In the genomic region with DNA sequence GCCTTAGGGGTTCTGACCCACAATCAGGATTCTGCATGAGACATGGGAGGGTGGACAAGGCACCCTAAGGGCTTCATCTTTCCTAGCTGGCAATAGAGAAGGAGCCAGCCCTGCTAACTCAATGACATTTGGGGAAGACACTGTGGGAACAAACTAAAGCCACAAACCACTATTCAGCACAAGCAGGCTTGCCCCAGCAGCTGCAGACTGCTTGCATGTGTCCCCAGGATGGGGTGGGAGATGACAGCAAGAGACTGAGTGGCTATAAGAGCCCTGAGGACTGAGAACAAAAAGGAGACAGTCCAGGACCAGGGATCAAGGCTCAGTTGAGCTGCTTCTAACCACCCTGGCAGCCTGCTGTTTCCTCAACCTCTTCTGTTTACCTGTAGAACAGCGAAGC, we compare ENCODE assay signal across 20 mouse cellular contexts.
DNase-seq lines count a peak whose midpoint lies in the region; ATAC-seq lines count a peak whose summit lies in the region.
"Had no signal": no experiment of that assay in that cellular context is flagged by ENCODE, and none has a peak within 500 bp of the region (broad histone marks: within the 10 kb centered on the region; RNA-seq: fewer than 3 reads in every experiment).

No protein-coding gene starts in this region.

- H3K36me3 ChIP-seq in hindbrain, embryonic 10.5 days: peaks cover 10% of the 10 kb centered on the region
- H3K36me3 ChIP-seq in hindbrain, embryonic 16.5 days (ENCODE audit: control insufficient read depth, insufficient read depth, low read length): no peaks in the 10 kb centered on the region
- no peaks in the 10 kb centered on the region for H3K36me3 ChIP-seq in embryonic facial prominence, embryonic 12.5 days
- no peaks in the 10 kb centered on the region for H3K36me3 ChIP-seq in limb, embryonic 11.5 days (ENCODE audit: control insufficient read depth, insufficient read depth, low read length)
- H3K36me3 ChIP-seq in stomach, embryonic 16.5 days (ENCODE audit: control insufficient read depth, insufficient read depth, low read length): peaks cover 3% of the 10 kb centered on the region; the same call in 1 of the 2 replicates
- H3K36me3 ChIP-seq: hindbrain, embryonic 13.5 days had no signal

- no peak overlapping the region for H3K4me2 ChIP-seq in hindbrain, embryonic 16.5 days (ENCODE audit: low read length)
- H3K4me2 ChIP-seq in embryonic facial prominence, embryonic 12.5 days (replicated peaks): no peak overlapping the region
- H3K4me2 ChIP-seq in limb, embryonic 11.5 days (ENCODE audit: low read depth, severe bottlenecking): 0 out of 2 replicates have a peak overlapping the region, but pooled peaks have one; percentile 7
- no peak overlapping the region for H3K4me2 ChIP-seq in stomach, embryonic 16.5 days (ENCODE audit: low read depth, low read length)
- H3K4me2 ChIP-seq: hindbrain, embryonic 13.5 days had no signal

- 0 out of 2 replicates have a peak, but pooled peaks cover 2% of the 10 kb centered on the region for H3K27me3 ChIP-seq in hindbrain, embryonic 10.5 days (ENCODE audit: insufficient read depth, poor library complexity, severe bottlenecking)
- H3K27me3 ChIP-seq in hindbrain, embryonic 16.5 days (replicated peaks; ENCODE audit: control insufficient read depth, insufficient read depth, low read length): no peaks in the 10 kb centered on the region
- H3K27me3 ChIP-seq in embryonic facial prominence, embryonic 12.5 days: no peaks in the 10 kb centered on the region
- H3K27me3 ChIP-seq in limb, embryonic 11.5 days (ENCODE audit: control insufficient read depth, insufficient read depth, low read length): no peaks in the 10 kb centered on the region
- H3K27me3 ChIP-seq in stomach, embryonic 16.5 days (ENCODE audit: control insufficient read depth, insufficient read depth, low read length): no peaks in the 10 kb centered on the region
- H3K27me3 ChIP-seq: hindbrain, embryonic 13.5 days; Patski had no signal

- 32% methylated on average over 1 of the region's 1 CpGs for WGBS in hindbrain, embryonic 10.5 days
- WGBS in hindbrain, embryonic 16.5 days: 50% methylated on average over 1 of the region's 1 CpGs
- WGBS in embryonic facial prominence, embryonic 12.5 days: 44% methylated on average over 1 of the region's 1 CpGs
- WGBS in limb, embryonic 11.5 days: 70% methylated on average over 1 of the region's 1 CpGs
- 59% methylated on average over 1 of the region's 1 CpGs for WGBS in stomach, embryonic 16.5 days

- H3K4me3 ChIP-seq in hindbrain, embryonic 10.5 days: no peak overlapping the region
- H3K4me3 ChIP-seq in hindbrain, embryonic 16.5 days (ENCODE audit: low read length): no peak overlapping the region
- H3K4me3 ChIP-seq in embryonic facial prominence, embryonic 12.5 days: no peak overlapping the region
- H3K4me3 ChIP-seq in limb, embryonic 11.5 days (ENCODE audit: low read depth, low read length): no peak overlapping the region
- no peak overlapping the region for H3K4me3 ChIP-seq in stomach, embryonic 16.5 days (replicated peaks; ENCODE audit: low read length)
- H3K4me3 ChIP-seq: erythroblast, embryonic 14.5 days; gastrocnemius, adult 2 months; hindbrain, embryonic 13.5 days had no signal

- H3K27ac ChIP-seq in hindbrain, embryonic 10.5 days: peak overlapping the region; percentile 54; the same call in 1 of the 2 replicates
- no peak overlapping the region for H3K27ac ChIP-seq in hindbrain, embryonic 16.5 days (ENCODE audit: low read depth, low read length)
- H3K27ac ChIP-seq in embryonic facial prominence, embryonic 12.5 days: peak overlapping the region; percentile 51; the same call in 1 of the 2 replicates
- H3K27ac ChIP-seq in limb, embryonic 11.5 days (replicated peaks; ENCODE audit: low read depth, low read length): no peak overlapping the region
- peak overlapping the region; percentile 87 for H3K27ac ChIP-seq in stomach, embryonic 16.5 days (ENCODE audit: low read length)
- H3K27ac ChIP-seq: gastrocnemius, adult 2 months; hindbrain, embryonic 13.5 days; kidney, postnatal 0 days; liver, embryonic 14.5 days had no signal

- H3K9ac ChIP-seq in hindbrain, embryonic 16.5 days (ENCODE audit: low read depth, low read length): no peak overlapping the region
- H3K9ac ChIP-seq in embryonic facial prominence, embryonic 12.5 days: peak overlapping the region; percentile 19
- H3K9ac ChIP-seq in limb, embryonic 11.5 days (ENCODE audit: low read length): no peak overlapping the region
- H3K9ac ChIP-seq in stomach, embryonic 16.5 days (ENCODE audit: low read length): no peak overlapping the region
- H3K9ac ChIP-seq: hindbrain, embryonic 13.5 days; liver, embryonic 14.5 days had no signal

- no peaks in the 10 kb centered on the region for H3K9me3 ChIP-seq in hindbrain, embryonic 10.5 days
- no peaks in the 10 kb centered on the region for H3K9me3 ChIP-seq in hindbrain, embryonic 16.5 days (ENCODE audit: control insufficient read depth, low read length)
- no peaks in the 10 kb centered on the region for H3K9me3 ChIP-seq in embryonic facial prominence, embryonic 12.5 days
- H3K9me3 ChIP-seq in limb, embryonic 11.5 days (ENCODE audit: control insufficient read depth, low read length): no peaks in the 10 kb centered on the region
- no peaks in the 10 kb centered on the region for H3K9me3 ChIP-seq in stomach, embryonic 16.5 days (replicated peaks; ENCODE audit: control insufficient read depth, low read length)
- H3K9me3 ChIP-seq: hindbrain, embryonic 13.5 days had no signal

- peaks cover 58% of the 10 kb centered on the region for H3K4me1 ChIP-seq in hindbrain, embryonic 10.5 days (replicated peaks)
- H3K4me1 ChIP-seq in hindbrain, embryonic 16.5 days (ENCODE audit: control insufficient read depth, insufficient read depth, low read depth, low read length): peaks cover 23% of the 10 kb centered on the region
- H3K4me1 ChIP-seq in embryonic facial prominence, embryonic 12.5 days: peaks cover 21% of the 10 kb centered on the region
- peaks cover 9% of the 10 kb centered on the region; the same call in 1 of the 2 replicates for H3K4me1 ChIP-seq in limb, embryonic 11.5 days (ENCODE audit: control insufficient read depth, insufficient read depth, low read length)
- peaks cover 30% of the 10 kb centered on the region for H3K4me1 ChIP-seq in stomach, embryonic 16.5 days (ENCODE audit: control insufficient read depth, insufficient read depth, low read length)

- ATAC-seq in hindbrain, embryonic 16.5 days: no peak
- no peak for ATAC-seq in embryonic facial prominence, embryonic 12.5 days (ENCODE audit: insufficient number of reproducible peaks, insufficient read depth, low FRiP score, low TSS enrichment)
- ATAC-seq in limb, embryonic 11.5 days (ENCODE audit: insufficient number of reproducible peaks, low FRiP score, low TSS enrichment, low read depth): no peak
- ATAC-seq in stomach, embryonic 16.5 days (ENCODE audit: insufficient read depth, low FRiP score): no peak
- ATAC-seq: lung, postnatal 0 days; Patski had no signal

- no peak for DNase-seq in hindbrain, embryonic 10.5 days (ENCODE audit: low spot score)
- DNase-seq in limb, embryonic 11.5 days (ENCODE audit: low spot score): no peak
- no peak for DNase-seq in testis, postnatal 14 days (ENCODE audit: low spot score)
- no peak for DNase-seq in urinary bladder, postnatal 10 days (ENCODE audit: low spot score)
- DNase-seq: adrenal gland, postnatal 25 days; cerebellum, adult 8-10 months; gastrocnemius, adult 2 months; heart, adult 18-20 months; kidney, adult 11 months; left cerebral cortex, postnatal 4 days; thymus, postnatal 36 days had no signal

Comparison
In these comparisons a context has a peak if more than half of its experiments do, and no peak if none do; other contexts are left out.
1. H3K27ac ChIP-seq: peak in hindbrain, embryonic 10.5 days (single experiment), embryonic facial prominence, embryonic 12.5 days (single experiment) and stomach, embryonic 16.5 days (single experiment); none in hindbrain, embryonic 16.5 days (single experiment) and limb, embryonic 11.5 days (single experiment).